Mouse (Mus musculus): ENCODE results near the gene Isx. TPM values are rescaled to one million over a fixed set of nuclear protein-coding genes. Genes with fewer than 3 reads are reported as not detected.

The Isx gene
- total RNA-seq (2021), result not detected
- long read RNA-seq, experiment 1, result 0 reads
- long read RNA-seq, experiment 2, result 0 reads

GRCm38 (mm10) chr8:74872940-74873339, at the start of gene Isx:
Gene Isx, plus strand, starts transcription at chr8:74873173.
- Histone ChIP-seq H3K4me3 (no peak within 1 kb of the TSS), H3K27ac (no peak within 1 kb of the TSS)
- DNase-seq (ENCODE audit: low spot score in 2 of 2), result no peak
- no peak for TF ChIP-seq CTCF (conservative IDR thresholded peaks at IDR 0.05)

GRCm38 (mm10) chr8:74827689-74828088, 45.3 kb upstream of the Isx start:
- no peak for TF ChIP-seq CTCF (conservative IDR thresholded peaks at IDR 0.05)
- Histone ChIP-seq H3K4me3 (no peak overlapping the region), H3K27ac (peak overlapping the region; percentile 62; the same call in 1 of the 2 replicates)
- DNase-seq (ENCODE audit: low spot score in 2 of 2), result peak; percentile 44 to 49

GRCm38 (mm10) chr8:74831322-74831721, 41.7 kb upstream of the Isx start:
- Histone ChIP-seq H3K4me3 (no peak overlapping the region), H3K27ac (no peak overlapping the region)
- DNase-seq (ENCODE audit: low spot score in 2 of 2), result no peak
- TF ChIP-seq CTCF (conservative IDR thresholded peaks at IDR 0.05), result no peak

DNA sequence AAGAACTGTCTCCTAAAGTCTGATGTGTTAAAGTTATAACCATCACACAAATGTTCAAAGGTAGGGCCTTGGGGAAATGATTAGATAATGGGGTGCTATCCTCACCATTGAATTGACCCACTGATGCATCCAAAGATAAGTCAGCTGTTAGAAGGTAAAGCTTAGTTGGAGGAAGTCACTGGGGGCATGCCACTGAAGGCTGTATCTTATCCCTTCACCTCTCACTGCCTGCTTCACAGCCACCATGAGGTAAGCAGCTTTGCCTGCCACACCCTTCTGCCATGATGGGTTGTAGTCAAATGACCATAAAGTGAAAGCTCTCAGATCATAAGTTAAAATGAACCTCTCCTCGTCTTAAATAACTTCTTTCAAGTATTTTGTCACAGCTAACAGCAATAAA, 38.7 kb upstream of the Isx start:
- no peak for DNase-seq (ENCODE audit: low spot score in 2 of 2)

GRCm38 (mm10) chr8:74847376-74848048, 25.5 kb upstream of the Isx start:
- TF ChIP-seq CTCF (conservative IDR thresholded peaks at IDR 0.05), result peak; percentile 69
- DNase-seq (ENCODE audit: low spot score in 2 of 2), result peak; percentile 21 to 53
- Histone ChIP-seq H3K4me3 (no peak overlapping the region), H3K27ac (no peak overlapping the region; the same call in 1 of the 2 replicates)

More for the DNA sequence above, 38.7 kb upstream of the Isx start:
- Histone ChIP-seq H3K4me3 (no peak overlapping the region), H3K27ac (no peak overlapping the region)
- TF ChIP-seq CTCF (conservative IDR thresholded peaks at IDR 0.05), result no peak

GRCm38 (mm10) chr8:74848707-74849106, 24.3 kb upstream of the Isx start:
- Histone ChIP-seq H3K4me3 (no peak overlapping the region), H3K27ac (no peak overlapping the region)
- no peak for DNase-seq (ENCODE audit: low spot score in 2 of 2)
- TF ChIP-seq CTCF (conservative IDR thresholded peaks at IDR 0.05), result no peak

DNA sequence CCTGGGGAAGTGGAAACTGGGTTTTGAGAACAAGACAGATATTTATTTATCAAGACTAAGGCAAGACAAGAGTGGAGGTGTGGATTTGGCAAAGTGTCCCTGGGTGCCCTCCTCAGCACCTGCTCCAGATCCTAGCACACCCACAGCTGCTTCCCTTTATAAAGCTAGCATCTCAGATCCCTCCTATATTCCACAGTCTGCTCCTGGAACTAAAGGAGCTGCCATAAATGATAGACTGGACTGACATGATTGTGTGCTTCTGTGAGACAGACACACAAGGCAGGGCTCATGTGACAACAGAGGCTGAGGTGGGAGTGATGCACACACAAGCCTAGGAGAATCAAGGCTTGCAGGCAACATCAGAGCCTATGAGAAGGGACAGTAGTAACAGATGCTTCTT, 22.0 kb upstream of the Isx start:
- H3K27ac ChIP-seq, result no peak overlapping the region
- DNase-seq (ENCODE audit: low spot score in 2 of 2), result no peak

GRCm38 (mm10) chr8:74851837-74852236, 21.1 kb upstream of the Isx start:
- Histone ChIP-seq H3K27ac (no peak overlapping the region), H3K4me3 (no peak overlapping the region)
- DNase-seq (ENCODE audit: low spot score in 2 of 2), result no peak
- TF ChIP-seq CTCF (conservative IDR thresholded peaks at IDR 0.05), result no peak

More for the DNA sequence above, 22.0 kb upstream of the Isx start:
- no peak overlapping the region for H3K4me3 ChIP-seq
- no peak for TF ChIP-seq CTCF (conservative IDR thresholded peaks at IDR 0.05)

- peak; percentile 85 for TF ChIP-seq CTCF (conservative IDR thresholded peaks at IDR 0.05)
- peak; percentile 59 to 73 for DNase-seq (ENCODE audit: low spot score in 2 of 2)
- H3K4me3 ChIP-seq, result no peak overlapping the region
- no peak overlapping the region for H3K27ac ChIP-seq
Observed at GRCm38 (mm10) chr8:74853488-74853887, 19.5 kb upstream of the Isx start.

DNA sequence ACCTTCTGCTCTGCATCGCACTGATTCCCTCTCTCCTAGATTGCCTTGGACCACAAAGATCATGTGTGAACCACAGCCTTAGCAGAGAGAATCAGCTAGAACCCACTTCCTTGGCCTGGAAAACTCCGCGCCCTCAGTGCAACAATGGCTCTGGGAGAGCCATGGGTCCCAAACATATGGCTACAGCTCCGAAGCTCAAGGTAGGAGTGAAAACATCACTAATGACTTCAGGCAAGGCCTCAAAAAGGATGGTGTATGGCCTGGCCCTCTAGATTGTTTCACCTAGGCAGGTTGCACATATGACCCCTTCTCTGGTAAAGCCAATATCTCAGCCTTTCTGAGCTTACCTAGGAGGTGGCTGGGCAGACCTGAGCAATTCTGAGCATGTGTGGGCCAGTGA, 18.2 kb upstream of the Isx start:
- DNase-seq (ENCODE audit: low spot score in 2 of 2), result no peak
- TF ChIP-seq CTCF (conservative IDR thresholded peaks at IDR 0.05), result no peak
- H3K27ac ChIP-seq, result no peak overlapping the region
- H3K4me3 ChIP-seq, result no peak overlapping the region

GRCm38 (mm10) chr8:74855341-74855740, 17.6 kb upstream of the Isx start:
- no peak overlapping the region for H3K4me3 ChIP-seq
- no peak overlapping the region for H3K27ac ChIP-seq
- no peak for DNase-seq (ENCODE audit: low spot score in 2 of 2)
- TF ChIP-seq CTCF (conservative IDR thresholded peaks at IDR 0.05), result no peak

DNA sequence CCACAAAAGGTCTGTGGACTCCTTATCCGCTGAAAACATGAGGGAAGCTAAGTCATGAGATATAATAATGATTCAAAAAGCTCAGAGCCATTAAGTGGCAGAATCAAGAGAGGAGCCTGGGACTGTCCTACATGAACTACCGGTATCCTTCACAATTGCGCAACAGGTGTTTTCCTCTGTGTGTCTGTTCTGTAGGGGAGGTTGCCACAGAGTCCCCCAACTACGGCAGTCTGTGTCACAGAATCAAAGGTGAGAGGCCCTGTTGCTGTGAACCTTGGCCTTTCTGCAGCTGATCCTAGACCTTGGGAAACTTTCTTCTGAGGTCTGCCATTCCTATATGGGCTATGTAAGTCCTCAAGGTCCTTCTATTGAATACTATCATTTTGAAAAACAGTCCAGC, 13.7 kb upstream of the Isx start:
- no peak overlapping the region for H3K27ac ChIP-seq
- TF ChIP-seq CTCF (conservative IDR thresholded peaks at IDR 0.05), result no peak
- DNase-seq (ENCODE audit: low spot score in 2 of 2), result no peak
- no peak overlapping the region for H3K4me3 ChIP-seq

DNA sequence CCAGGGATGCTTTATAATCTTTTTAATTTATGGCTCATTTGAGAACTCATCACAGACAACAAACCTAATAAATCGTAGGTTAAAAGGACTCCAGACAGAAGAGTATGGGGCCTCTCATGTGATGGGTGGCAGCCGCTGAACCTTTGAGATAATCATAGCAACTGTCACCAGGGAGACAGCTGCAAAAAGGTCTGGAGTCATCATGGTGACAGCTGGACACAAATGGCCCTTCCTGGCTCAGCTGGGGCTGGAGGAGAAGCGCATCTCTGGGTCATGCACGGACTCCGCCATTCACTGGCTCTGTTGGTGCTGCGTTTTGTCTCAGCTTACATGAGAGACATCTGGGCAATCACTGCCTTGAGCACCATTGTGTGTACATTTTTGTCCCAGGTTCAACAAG, 12.5 kb upstream of the Isx start:
- H3K27ac ChIP-seq, result no peak overlapping the region
- H3K4me3 ChIP-seq, result no peak overlapping the region
- no peak for DNase-seq (ENCODE audit: low spot score in 2 of 2)
- TF ChIP-seq CTCF (conservative IDR thresholded peaks at IDR 0.05), result no peak

GRCm38 (mm10) chr8:74862598-74862997, 10.4 kb upstream of the Isx start:
- Histone ChIP-seq H3K27ac (no peak overlapping the region), H3K4me3 (no peak overlapping the region)
- DNase-seq (ENCODE audit: low spot score in 2 of 2), result no peak
- TF ChIP-seq CTCF (conservative IDR thresholded peaks at IDR 0.05), result no peak

Data from layer of hippocampus, adult 2 months (tissue).